ENCODE assay signal across 8 mouse cellular contexts in genomic region chr3:96103901-96104260, GRCm38 (mm10). TPM values are rescaled to one million over a fixed set of nuclear protein-coding genes. Genes with fewer than 3 reads are reported as not detected.
DNase-seq lines count a peak whose midpoint lies in the region; ATAC-seq and TF ChIP-seq lines count a peak whose summit lies in the region.

No protein-coding gene starts in this region.

- no peak for TF ChIP-seq CTCF in lung, adult 2 months (IDR thresholded peaks at IDR 0.05; ENCODE audit: insufficient read depth, low read length)

- DNase-seq in lung, adult 2 months = no peak
- DNase-seq in lung, postnatal 36 days = no peak
- DNase-seq in cerebellum, adult 8-10 months = no peak
- no peak for DNase-seq in embryo, embryonic 11 days
- no peak for DNase-seq in urinary bladder, adult 2 months (ENCODE audit: low spot score)

- H3K36me3 ChIP-seq in embryonic facial prominence, embryonic 12.5 days = no peaks in the 10 kb centered on the region
- H3K36me3 ChIP-seq in intestine, embryonic 15.5 days = no peaks in the 10 kb centered on the region
- no peaks in the 10 kb centered on the region for H3K36me3 ChIP-seq in neural tube, embryonic 14.5 days (ENCODE audit: control insufficient read depth, insufficient read depth, low read length)

- H3K4me2 ChIP-seq in embryonic facial prominence, embryonic 12.5 days (replicated peaks) = peak overlapping the region; percentile 85
- peak overlapping the region; percentile 73 for H3K4me2 ChIP-seq in intestine, embryonic 15.5 days (replicated peaks)
- H3K4me2 ChIP-seq in neural tube, embryonic 14.5 days (ENCODE audit: low read depth, low read length) = peak overlapping the region; percentile 83

- no peak for TF ChIP-seq POLR2A in lung, adult 2 months (IDR thresholded peaks at IDR 0.05; ENCODE audit: borderline replicate concordance, extremely low read depth, low read depth, low read length)

- 3% methylated on average over 8 of the region's 8 CpGs for WGBS in lung, adult 2 months
- 3% methylated on average over 8 of the region's 8 CpGs for WGBS in embryonic facial prominence, embryonic 12.5 days
- WGBS in intestine, embryonic 15.5 days = 2% methylated on average over 8 of the region's 8 CpGs
- 2% methylated on average over 8 of the region's 8 CpGs for WGBS in neural tube, embryonic 14.5 days

- ATAC-seq in embryonic facial prominence, embryonic 12.5 days (ENCODE audit: insufficient number of reproducible peaks, insufficient read depth, low FRiP score, low TSS enrichment) = 0 out of 2 replicates have a peak, but pooled peaks have one; percentile 14
- peak; percentile 26; the same call in 1 of the 2 replicates for ATAC-seq in intestine, embryonic 15.5 days
- ATAC-seq in neural tube, embryonic 14.5 days (ENCODE audit: low read depth) = peak; percentile 47; the same call in 1 of the 2 replicates

- peak overlapping the region; percentile 94 for H3K27ac ChIP-seq in embryonic facial prominence, embryonic 12.5 days
- peak overlapping the region; percentile 69 for H3K27ac ChIP-seq in intestine, embryonic 15.5 days
- H3K27ac ChIP-seq in neural tube, embryonic 14.5 days (ENCODE audit: low read depth, low read length) = peak overlapping the region; percentile 63; the same call in 1 of the 2 replicates

- H3K4me3 ChIP-seq in lung, adult 2 months (replicated peaks; ENCODE audit: extremely low read depth, low read depth, low read length) = peak overlapping the region; percentile 77
- peak overlapping the region; percentile 89 for H3K4me3 ChIP-seq in embryonic facial prominence, embryonic 12.5 days
- peak overlapping the region; percentile 90 for H3K4me3 ChIP-seq in intestine, embryonic 15.5 days (replicated peaks)
- H3K4me3 ChIP-seq in neural tube, embryonic 14.5 days (ENCODE audit: low read depth, low read length) = peak overlapping the region; percentile 90

- peak overlapping the region; percentile 87 for H3K9ac ChIP-seq in embryonic facial prominence, embryonic 12.5 days
- peak overlapping the region; percentile 89 for H3K9ac ChIP-seq in intestine, embryonic 15.5 days
- peak overlapping the region; percentile 88 for H3K9ac ChIP-seq in neural tube, embryonic 14.5 days (replicated peaks; ENCODE audit: low read depth, low read length)

- no peaks in the 10 kb centered on the region for H3K9me3 ChIP-seq in embryonic facial prominence, embryonic 12.5 days
- no peaks in the 10 kb centered on the region for H3K9me3 ChIP-seq in intestine, embryonic 15.5 days
- H3K9me3 ChIP-seq in neural tube, embryonic 14.5 days (ENCODE audit: control insufficient read depth, low read length) = no peaks in the 10 kb centered on the region

- H3K4me1 ChIP-seq in lung, adult 2 months (ENCODE audit: control insufficient read depth, insufficient read depth, low read length) = peaks cover 8% of the 10 kb centered on the region
- H3K4me1 ChIP-seq in embryonic facial prominence, embryonic 12.5 days = peaks cover 19% of the 10 kb centered on the region; the same call in 1 of the 2 replicates
- H3K4me1 ChIP-seq in intestine, embryonic 15.5 days (replicated peaks) = peaks cover 13% of the 10 kb centered on the region
- H3K4me1 ChIP-seq in neural tube, embryonic 14.5 days (ENCODE audit: control insufficient read depth, insufficient read depth, low read length) = peaks cover 14% of the 10 kb centered on the region; the same call in 1 of the 2 replicates

- no peaks in the 10 kb centered on the region for H3K27me3 ChIP-seq in embryonic facial prominence, embryonic 12.5 days
- H3K27me3 ChIP-seq in intestine, embryonic 15.5 days (replicated peaks) = no peaks in the 10 kb centered on the region
- no peaks in the 10 kb centered on the region for H3K27me3 ChIP-seq in neural tube, embryonic 14.5 days (ENCODE audit: control insufficient read depth, insufficient read depth, low read length)

RNA-seq across cellular contexts. Expression of gene Otud7b, which starts 0.4 kb away (rescaled TPM):
- polyA plus RNA-seq in lung, adult 2 months (2012; rRNA removed) = 25.6 and 38.7 TPM in 2 replicates
- 20.2 and 20.6 TPM in 2 replicates for polyA plus RNA-seq in embryonic facial prominence, embryonic 12.5 days (2016; fragmentation: Nextera tagmentation; extraction: Ambion mirVana)
- polyA plus RNA-seq in intestine, embryonic 15.5 days (2015; fragmentation: Nextera tagmentation; extraction: Ambion mirVana) = 18.7 and 19.8 TPM in 2 replicates
- 4.6 and 8.3 TPM in 2 replicates for polyA plus RNA-seq in neural tube, embryonic 14.5 days (2014; fragmentation: Nextera tagmentation; extraction: Ambion mirVana)
- 11.1 and 16.8 TPM in 2 replicates for polyA plus RNA-seq in urinary bladder, adult 2 months (2012; rRNA removed)

RNA-seq across cellular contexts. Expression of gene Vps45, which starts 45.6 kb away (rescaled TPM):
- 3.6 and 4.7 TPM in 2 replicates for polyA plus RNA-seq in lung, adult 2 months (2012; rRNA removed)
- polyA plus RNA-seq in embryonic facial prominence, embryonic 12.5 days (2016; fragmentation: Nextera tagmentation; extraction: Ambion mirVana) = 43.3 and 43.6 TPM in 2 replicates
- 28.4 and 32.4 TPM in 2 replicates for polyA plus RNA-seq in intestine, embryonic 15.5 days (2015; fragmentation: Nextera tagmentation; extraction: Ambion mirVana)
- polyA plus RNA-seq in neural tube, embryonic 14.5 days (2014; fragmentation: Nextera tagmentation; extraction: Ambion mirVana) = 45.6 and 51.0 TPM in 2 replicates
- 15.3 and 20.3 TPM in 2 replicates for polyA plus RNA-seq in urinary bladder, adult 2 months (2012; rRNA removed)

RNA-seq across cellular contexts. Expression of gene Mtmr11, which starts 57.9 kb away (rescaled TPM):
- polyA plus RNA-seq in lung, adult 2 months (2012; rRNA removed) = 8.0 and 10.5 TPM in 2 replicates
- polyA plus RNA-seq in embryonic facial prominence, embryonic 12.5 days (2016; fragmentation: Nextera tagmentation; extraction: Ambion mirVana) = 37.1 and 39.5 TPM in 2 replicates
- 20.0 and 20.2 TPM in 2 replicates for polyA plus RNA-seq in intestine, embryonic 15.5 days (2015; fragmentation: Nextera tagmentation; extraction: Ambion mirVana)
- polyA plus RNA-seq in neural tube, embryonic 14.5 days (2014; fragmentation: Nextera tagmentation; extraction: Ambion mirVana) = 10.9 and 11.6 TPM in 2 replicates
- polyA plus RNA-seq in urinary bladder, adult 2 months (2012; rRNA removed) = 33.7 and 35.7 TPM in 2 replicates
